Mouse (Mus musculus) liver, embryonic 14.5 days (tissue): ENCODE data around the gene OR5BS1P.

Experiments
- CTCF ChIP-seq: IDR thresholded peaks from 2 replicates; pipeline ENCODE4 v1.5.1; 2016; ENCODE audit warnings: antibody characterized with exemption, low read depth, control low read depth
- EP300 ChIP-seq: IDR thresholded peaks from 2 replicates; pipeline ENCODE4 v1.6.1; 2016; ENCODE audit warnings: antibody characterized with exemption, low read depth

DNA sequence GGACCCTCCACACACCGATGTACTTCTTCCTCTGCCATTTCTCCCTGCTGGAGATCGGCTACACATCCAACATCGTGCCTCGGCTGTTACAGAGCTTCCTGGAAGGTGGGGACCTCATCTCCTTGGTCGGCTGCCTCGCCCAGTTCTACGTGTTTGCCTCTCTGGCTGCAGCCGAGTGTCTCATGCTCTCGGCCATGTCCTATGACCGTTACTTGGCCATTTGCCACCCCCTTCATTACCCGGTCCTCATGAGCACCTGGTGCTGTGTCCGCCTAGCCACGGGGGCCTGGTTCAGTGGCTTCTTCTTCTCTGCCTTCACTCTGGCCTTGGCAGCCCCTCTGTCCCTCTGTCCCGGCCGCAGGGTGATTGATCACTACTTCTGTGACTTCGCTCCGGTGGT, 27.9 kb downstream of the OR5BS1P start:
- no peak for TF ChIP-seq CTCF
- no peak for TF ChIP-seq EP300
